8 mouse cellular contexts compared by ENCODE assay signal in genomic region chr11:102945306-102946264, GRCm38 (mm10). TPM values are rescaled to one million over a fixed set of nuclear protein-coding genes. Genes with fewer than 3 reads are reported as not detected.
DNase-seq lines count a peak whose midpoint lies in the region; ATAC-seq and TF ChIP-seq lines count a peak whose summit lies in the region.

No protein-coding gene starts in this region.

- no peak overlapping the region for H3K27ac ChIP-seq in testis, adult 2 months (ENCODE audit: control insufficient read depth, insufficient read depth, low read depth, low read length)
- H3K27ac ChIP-seq in forebrain, embryonic 12.5 days = 0 out of 2 replicates have a peak overlapping the region, but pooled peaks have one; percentile 8
- H3K27ac ChIP-seq in liver, embryonic 13.5 days = no peak overlapping the region
- H3K27ac ChIP-seq in stomach, embryonic 16.5 days (ENCODE audit: low read length) = no peak overlapping the region
- no peak overlapping the region for H3K27ac ChIP-seq in cerebellum, adult 2 months (ENCODE audit: insufficient read depth, low read length)

- DNase-seq in testis, postnatal 10 days (ENCODE audit: low spot score) = no peak
- no peak for DNase-seq in liver, embryonic 13.5 days
- no peak for DNase-seq in cerebellum, adult 2 months
- no peak for DNase-seq in gastrocnemius, postnatal 10 days
- no peak for DNase-seq in frontal cortex, postnatal 36 days (ENCODE audit: low spot score in 2 of 2)

- no peaks in the 10 kb centered on the region for H3K9me3 ChIP-seq in forebrain, embryonic 12.5 days
- no peaks in the 10 kb centered on the region for H3K9me3 ChIP-seq in liver, embryonic 13.5 days (replicated peaks)
- H3K9me3 ChIP-seq in stomach, embryonic 16.5 days (replicated peaks; ENCODE audit: control insufficient read depth, low read length) = no peaks in the 10 kb centered on the region

- peak overlapping the region; percentile 45 for H3K9ac ChIP-seq in forebrain, embryonic 12.5 days
- H3K9ac ChIP-seq in liver, embryonic 13.5 days = no peak overlapping the region
- H3K9ac ChIP-seq in stomach, embryonic 16.5 days (ENCODE audit: low read length) = peak overlapping the region; percentile 44

- peak overlapping the region; percentile 56 for H3K4me2 ChIP-seq in forebrain, embryonic 12.5 days
- H3K4me2 ChIP-seq in liver, embryonic 13.5 days = peak overlapping the region; percentile 59
- peak overlapping the region; percentile 73 for H3K4me2 ChIP-seq in stomach, embryonic 16.5 days (ENCODE audit: low read depth, low read length)

- no peak for ATAC-seq in forebrain, embryonic 12.5 days (ENCODE audit: low FRiP score)
- ATAC-seq in liver, embryonic 13.5 days (ENCODE audit: low read depth) = no peak
- peak; percentile 3; the same call in 1 of the 2 replicates for ATAC-seq in stomach, embryonic 16.5 days (ENCODE audit: insufficient read depth, low FRiP score)

- H3K4me1 ChIP-seq in testis, adult 2 months (ENCODE audit: control insufficient read depth, insufficient read depth, low read length) = peaks cover 16% of the 10 kb centered on the region
- H3K4me1 ChIP-seq in forebrain, embryonic 12.5 days = peaks cover 47% of the 10 kb centered on the region
- peaks cover 56% of the 10 kb centered on the region for H3K4me1 ChIP-seq in liver, embryonic 13.5 days (replicated peaks)
- peaks cover 15% of the 10 kb centered on the region; the same call in 1 of the 2 replicates for H3K4me1 ChIP-seq in stomach, embryonic 16.5 days (ENCODE audit: control insufficient read depth, insufficient read depth, low read length)
- H3K4me1 ChIP-seq in cerebellum, adult 2 months (ENCODE audit: control insufficient read depth, insufficient read depth, low read length) = no peaks in the 10 kb centered on the region

- H3K36me3 ChIP-seq in testis, adult 2 months (ENCODE audit: control insufficient read depth, insufficient read depth, low read length) = no peaks in the 10 kb centered on the region
- no peaks in the 10 kb centered on the region for H3K36me3 ChIP-seq in forebrain, embryonic 12.5 days (replicated peaks)
- H3K36me3 ChIP-seq in liver, embryonic 13.5 days = no peaks in the 10 kb centered on the region
- no peaks in the 10 kb centered on the region for H3K36me3 ChIP-seq in stomach, embryonic 16.5 days (ENCODE audit: control insufficient read depth, insufficient read depth, low read length)

- peak overlapping the region; percentile 2 for H3K4me3 ChIP-seq in testis, adult 2 months (ENCODE audit: control insufficient read depth, low read depth, low read length)
- H3K4me3 ChIP-seq in forebrain, embryonic 12.5 days (replicated peaks) = peak overlapping the region; percentile 42
- peak overlapping the region; percentile 43 for H3K4me3 ChIP-seq in liver, embryonic 13.5 days (replicated peaks)
- peak overlapping the region; percentile 44 for H3K4me3 ChIP-seq in stomach, embryonic 16.5 days (replicated peaks; ENCODE audit: low read length)
- H3K4me3 ChIP-seq in cerebellum, adult 2 months (replicated peaks; ENCODE audit: insufficient read depth, low read depth, low read length) = no peak overlapping the region

- TF ChIP-seq POLR2A in testis, adult 2 months (IDR thresholded peaks at IDR 0.05; ENCODE audit: control insufficient read depth, low read depth, low read length) = no peak
- no peak for TF ChIP-seq POLR2A in cerebellum, adult 2 months (IDR thresholded peaks at IDR 0.05; ENCODE audit: borderline replicate concordance, insufficient read depth, low read length)

- 1% methylated on average over 54 of the region's 54 CpGs for WGBS in forebrain, embryonic 12.5 days
- 7% methylated on average over 54 of the region's 54 CpGs for WGBS in liver, embryonic 13.5 days (ENCODE audit: insufficient replicate concordance)
- 2% methylated on average over 53 of the region's 54 CpGs for WGBS in stomach, embryonic 16.5 days
- 1% methylated on average over 54 of the region's 54 CpGs for WGBS in cerebellum, adult 2 months

- no peaks in the 10 kb centered on the region; the same call in none of the 2 replicates for H3K27me3 ChIP-seq in testis, adult 2 months (ENCODE audit: control insufficient read depth, insufficient read depth, low read length)
- H3K27me3 ChIP-seq in forebrain, embryonic 12.5 days = peaks cover 86% of the 10 kb centered on the region
- H3K27me3 ChIP-seq in liver, embryonic 13.5 days = peaks cover 100% of the 10 kb centered on the region
- peaks cover 63% of the 10 kb centered on the region for H3K27me3 ChIP-seq in stomach, embryonic 16.5 days (ENCODE audit: control insufficient read depth, insufficient read depth, low read length)
- H3K27me3 ChIP-seq in cerebellum, adult 2 months (ENCODE audit: control insufficient read depth, insufficient read depth, low read length) = no peaks in the 10 kb centered on the region; the same call in 1 of the 2 replicates

- no peak for TF ChIP-seq CTCF in testis, adult 2 months (IDR thresholded peaks at IDR 0.05; ENCODE audit: control insufficient read depth, insufficient read depth, insufficient replicate concordance, low read depth, low read length)
- TF ChIP-seq CTCF in cerebellum, adult 2 months (IDR thresholded peaks at IDR 0.05; ENCODE audit: borderline replicate concordance, insufficient read depth, low read depth, low read length) = no peak

RNA-seq across cellular contexts. Expression of gene C1ql1, which starts 0.9 kb away (rescaled TPM):
- 0.77 and 0.80 TPM in 2 replicates for polyA plus RNA-seq in testis, adult 2 months (2012; rRNA removed)
- polyA plus RNA-seq in forebrain, embryonic 12.5 days (2016; fragmentation: Nextera tagmentation; extraction: Ambion mirVana) = 3.7 and 4.0 TPM in 2 replicates
- 0.07 and 0.10 TPM in 2 replicates for polyA plus RNA-seq in liver, embryonic 13.5 days (2015; fragmentation: Nextera tagmentation; extraction: Ambion mirVana)
- polyA plus RNA-seq in stomach, embryonic 16.5 days (2015; fragmentation: Nextera tagmentation; extraction: Ambion mirVana) = 1.3 and 1.7 TPM in 2 replicates
- polyA plus RNA-seq in cerebellum, adult 2 months (2012; rRNA removed) = 16.7 and 19.2 TPM in 2 replicates
- under 1 TPM; 0.31 to 0.93 TPM for total RNA-seq in gastrocnemius, postnatal 10 days (2021)

RNA-seq across cellular contexts. Expression of gene Kif18b, which starts 20.7 kb away (rescaled TPM):
- 25.9 and 26.7 TPM in 2 replicates for polyA plus RNA-seq in testis, adult 2 months (2012; rRNA removed)
- 10.8 and 13.0 TPM in 2 replicates for polyA plus RNA-seq in forebrain, embryonic 12.5 days (2016; fragmentation: Nextera tagmentation; extraction: Ambion mirVana)
- polyA plus RNA-seq in liver, embryonic 13.5 days (2015; fragmentation: Nextera tagmentation; extraction: Ambion mirVana) = 9.0 and 9.3 TPM in 2 replicates
- polyA plus RNA-seq in stomach, embryonic 16.5 days (2015; fragmentation: Nextera tagmentation; extraction: Ambion mirVana) = 7.3 and 8.7 TPM in 2 replicates
- 0.05 and 0.10 TPM in 2 replicates for polyA plus RNA-seq in cerebellum, adult 2 months (2012; rRNA removed)
- 1 to 10 TPM; 4.0 to 5.7 TPM for total RNA-seq in gastrocnemius, postnatal 10 days (2021)

RNA-seq across cellular contexts. Expression of gene Gfap, which starts 44.9 kb away (rescaled TPM):
- polyA plus RNA-seq in testis, adult 2 months (2012; rRNA removed) = 0.32 and 0.62 TPM in 2 replicates
- 0.09 TPM in 1 of 2 replicates, not detected in the other for polyA plus RNA-seq in forebrain, embryonic 12.5 days (2016; fragmentation: Nextera tagmentation; extraction: Ambion mirVana)
- polyA plus RNA-seq in liver, embryonic 13.5 days (2015; fragmentation: Nextera tagmentation; extraction: Ambion mirVana) = 7.2 and 7.7 TPM in 2 replicates
- 0.74 and 0.92 TPM in 2 replicates for polyA plus RNA-seq in stomach, embryonic 16.5 days (2015; fragmentation: Nextera tagmentation; extraction: Ambion mirVana)
- 207 and 211 TPM in 2 replicates for polyA plus RNA-seq in cerebellum, adult 2 months (2012; rRNA removed)
- total RNA-seq in gastrocnemius, postnatal 10 days (2021) = under 1 TPM; 0.09 to 0.61 TPM

Comparison
In these comparisons a context has a peak if more than half of its experiments do, and no peak if none do; other contexts are left out.
1. RNA of gene Gfap, which starts 44.9 kb away (polyA plus RNA-seq): 207 to 211 TPM in cerebellum, adult 2 months; 7.2 to 7.7 TPM in liver, embryonic 13.5 days, 0.74 to 0.92 TPM in stomach, embryonic 16.5 days, 0.32 to 0.62 TPM in testis, adult 2 months and 0.09 TPM in forebrain, embryonic 12.5 days; every median in the first group is over 10 times any median in the second.
2. Peak in every context shown above with its lines, with median percentiles within 50 percentile points of each other: H3K4me2 ChIP-seq.